In genomic region chr16:96145814-96146213, GRCm38 (mm10) we compare ENCODE assay signal across 8 mouse cellular contexts. TPM values are rescaled to one million over a fixed set of nuclear protein-coding genes. Genes with fewer than 3 reads are reported as not detected.
A peak's percentile ranks its signal among the peaks of the same experiment; 100 is the strongest.
DNase-seq lines count a peak whose midpoint lies in the region; ATAC-seq and TF ChIP-seq lines count a peak whose summit lies in the region.

No protein-coding gene starts in this region.

- peak; percentile 10 for TF ChIP-seq RAD21 in CH12.LX (IDR thresholded peaks at IDR 0.05; ENCODE audit: low read depth, low read length)

- peak overlapping the region; percentile 85 for H3K4me3 ChIP-seq in heart, embryonic 11.5 days (ENCODE audit: low read depth, low read length)
- peak overlapping the region; percentile 64 to 88 (median 84) for H3K4me3 ChIP-seq in CH12.LX (replicated peaks in 1 of 3; ENCODE audit: low read depth in 2 of 3, low read length in 2 of 3, poor library complexity in 1 of 3)
- peak overlapping the region; percentile 69 for H3K4me3 ChIP-seq in forebrain, embryonic 13.5 days
- peak overlapping the region; percentile 63 for H3K4me3 ChIP-seq in liver, embryonic 15.5 days (replicated peaks)

- no peaks in the 10 kb centered on the region; the same call in 1 of the 2 replicates for H3K9me3 ChIP-seq in heart, embryonic 11.5 days (replicated peaks; ENCODE audit: control insufficient read depth, low read length)
- H3K9me3 ChIP-seq in CH12.LX (replicated peaks; ENCODE audit: low read length), result peaks cover 5% of the 10 kb centered on the region
- 0 out of 2 replicates have a peak, but pooled peaks cover 4% of the 10 kb centered on the region for H3K9me3 ChIP-seq in forebrain, embryonic 13.5 days (replicated peaks)
- H3K9me3 ChIP-seq in liver, embryonic 15.5 days (replicated peaks), result no peaks in the 10 kb centered on the region

- peak overlapping the region; percentile 85 for H3K9ac ChIP-seq in heart, embryonic 11.5 days (ENCODE audit: low read depth, low read length)
- peak overlapping the region; percentile 50 for H3K9ac ChIP-seq in CH12.LX (ENCODE audit: insufficient read depth, low read depth)
- H3K9ac ChIP-seq in forebrain, embryonic 13.5 days, result peak overlapping the region; percentile 79
- peak overlapping the region; percentile 55 for H3K9ac ChIP-seq in liver, embryonic 15.5 days

- dilution Hi-C loops in CH12.LX (cut with MboI; ENCODE audit: extremely low pct_ligation_motif_present, extremely low pct_unique_long_range_greater_than_20kb, low sequenced_read_pairs), result no loop called here

- H3K36me3 ChIP-seq in heart, embryonic 11.5 days (ENCODE audit: control insufficient read depth, insufficient read depth, low read length), result no peaks in the 10 kb centered on the region
- peaks cover 0 to 35% of the 10 kb centered on the region in 2 experiments for H3K36me3 ChIP-seq in CH12.LX (replicated peaks in 1 of 2; ENCODE audit: control insufficient read depth in 1 of 2, insufficient read depth in 1 of 2, low read length in 1 of 2)
- H3K36me3 ChIP-seq in forebrain, embryonic 13.5 days (ENCODE audit: poor library complexity, severe bottlenecking), result no peaks in the 10 kb centered on the region
- H3K36me3 ChIP-seq in liver, embryonic 15.5 days (replicated peaks), result no peaks in the 10 kb centered on the region

- peak overlapping the region; percentile 74 for H3K27ac ChIP-seq in heart, embryonic 11.5 days (ENCODE audit: low read depth, low read length)
- peak overlapping the region; percentile 40 for H3K27ac ChIP-seq in CH12.LX (ENCODE audit: insufficient read depth, low read depth)
- peak overlapping the region; percentile 52 for H3K27ac ChIP-seq in forebrain, embryonic 13.5 days
- 0 out of 2 replicates have a peak overlapping the region, but pooled peaks have one; percentile 24 for H3K27ac ChIP-seq in liver, embryonic 15.5 days (replicated peaks)

- no peak for TF ChIP-seq EP300 in CH12.LX (IDR thresholded peaks at IDR 0.05; ENCODE audit: low read length)

- H3K4me1 ChIP-seq in heart, embryonic 11.5 days (ENCODE audit: control insufficient read depth, insufficient read depth, low read length), result peaks cover 26% of the 10 kb centered on the region
- H3K4me1 ChIP-seq in CH12.LX (ENCODE audit: control insufficient read depth in 1 of 2, insufficient read depth in 2 of 2), result peaks cover 13 to 30% of the 10 kb centered on the region in 2 experiments
- peaks cover 23% of the 10 kb centered on the region for H3K4me1 ChIP-seq in forebrain, embryonic 13.5 days
- peaks cover 15% of the 10 kb centered on the region for H3K4me1 ChIP-seq in liver, embryonic 15.5 days (replicated peaks)

- intact Hi-C loops in heart, postnatal 25 days (cut with DNase I), result loop anchor here (5.0 kb wide), 2 partner anchors 64 to 99 kb away; partner anchors contain the start of gene Brwd1

- H3K4me2 ChIP-seq in heart, embryonic 11.5 days, result peak overlapping the region; percentile 85
- H3K4me2 ChIP-seq in CH12.LX (ENCODE audit: insufficient read depth, low read depth, poor library complexity, severe bottlenecking), result peak overlapping the region; percentile 79
- H3K4me2 ChIP-seq in forebrain, embryonic 13.5 days, result peak overlapping the region; percentile 75
- H3K4me2 ChIP-seq in liver, embryonic 15.5 days, result peak overlapping the region; percentile 96

- no peak for DNase-seq in heart, postnatal 25 days (ENCODE audit: low spot score)
- no peak for DNase-seq in CH12.LX (ENCODE audit: extremely low read depth)
- no peak for DNase-seq in right cerebral cortex, adult 18-20 months
- no peak for DNase-seq in thymus, postnatal 10 days (ENCODE audit: low spot score in 2 of 2)

- ATAC-seq in heart, embryonic 11.5 days (replicated peaks; ENCODE audit: insufficient number of reproducible peaks, low FRiP score, low TSS enrichment), result no peak
- ATAC-seq in forebrain, embryonic 13.5 days, result peak; percentile 13
- ATAC-seq in liver, embryonic 15.5 days (ENCODE audit: insufficient read depth), result no peak
- no peak for ATAC-seq in activated CD4-positive, CD25-positive, alpha-beta regulatory T cell, adult 4 months

- H3K79me2 ChIP-seq in CH12.LX (replicated peaks; ENCODE audit: control insufficient read depth, extremely low read depth, insufficient read depth, poor library complexity, severe bottlenecking), result peaks cover 13% of the 10 kb centered on the region

- 2% methylated on average over 5 of the region's 5 CpGs for WGBS in heart, embryonic 11.5 days (ENCODE audit: insufficient replicate concordance)
- 1% methylated on average over 5 of the region's 5 CpGs for WGBS in forebrain, embryonic 13.5 days
- WGBS in liver, embryonic 15.5 days (ENCODE audit: insufficient replicate concordance), result under 1% methylated on average over 5 of the region's 5 CpGs

- TF ChIP-seq CTCF in CH12.LX (conservative IDR thresholded peaks at IDR 0.05 in 1 of 2, IDR thresholded peaks at IDR 0.05 in 1 of 2; ENCODE audit: low read depth in 2 of 2, low read length in 2 of 2), result peak in 1 of 2 experiments; percentile 43; a peak in 2 of 4 replicates

- TF ChIP-seq POLR2A in CH12.LX (IDR thresholded peaks at IDR 0.05; ENCODE audit: low read depth, low read length), result no peak

- in situ Hi-C loops in CH12.LX (cut with MboI; ENCODE audit: low pct_ligation_motif_present, low pct_unique_long_range_greater_than_20kb, low sequenced_read_pairs), result no loop called here

- no peaks in the 10 kb centered on the region for H3K27me3 ChIP-seq in heart, embryonic 11.5 days (ENCODE audit: control insufficient read depth, insufficient read depth, low read length)
- peaks cover 1% of the 10 kb centered on the region for H3K27me3 ChIP-seq in CH12.LX (replicated peaks)
- H3K27me3 ChIP-seq in forebrain, embryonic 13.5 days, result no peaks in the 10 kb centered on the region
- H3K27me3 ChIP-seq in liver, embryonic 15.5 days, result no peaks in the 10 kb centered on the region

TF ChIP-seq in CH12.LX, 34 proteins besides CTCF, POLR2A, EP300 and RAD21:
- TF ChIP-seq USF2 (conservative IDR thresholded peaks at IDR 0.05; ENCODE audit: low read depth, low read length), result no peak
- no peak for TF ChIP-seq JUND (conservative IDR thresholded peaks at IDR 0.05; ENCODE audit: low read depth, low read length)
- 0 out of 2 replicates have a peak, but pooled peaks have one; percentile 4 for TF ChIP-seq MEF2A (IDR thresholded peaks at IDR 0.05; ENCODE audit: borderline replicate concordance, low read depth, low read length)
- 0 out of 2 replicates have a peak, but pooled peaks have one; percentile 10 for TF ChIP-seq SIN3A (IDR thresholded peaks at IDR 0.05; ENCODE audit: low read length)
- TF ChIP-seq ETS1 (conservative IDR thresholded peaks at IDR 0.05; ENCODE audit: low read depth, low read length), result no peak
- no peak for TF ChIP-seq JUN (IDR thresholded peaks at IDR 0.05; ENCODE audit: insufficient read depth, low read depth, low read length)
- TF ChIP-seq MYC (IDR thresholded peaks at IDR 0.05; ENCODE audit: low read depth, low read length), result peak; percentile 58; the same call in 1 of the 2 replicates
- TF ChIP-seq MAX (IDR thresholded peaks at IDR 0.05; ENCODE audit: low read length), result 0 out of 2 replicates have a peak, but pooled peaks have one; percentile 30

RNA-seq across cellular contexts. Expression of gene Wrb, which starts 0.6 kb away (rescaled TPM):
- 84.1 and 96.5 TPM in 2 replicates for polyA plus RNA-seq in heart, embryonic 11.5 days (2014; fragmentation: Nextera tagmentation; extraction: Ambion mirVana)
- 10 to 100 TPM; 14.6 to 15.8 TPM for total RNA-seq in heart, postnatal 25 days (2021)
- total RNA-seq in CH12.LX (2012; rRNA removed), result 34.5 and 40.3 TPM in 2 replicates
- total RNA-seq in CH12.LX (2014; rRNA removed), result 58.8 and 59.7 TPM in 2 replicates
- 45.2 and 51.3 TPM in 2 replicates for polyA plus RNA-seq in CH12.LX (2012; ENCODE audit: insufficient read length, low read depth)
- 131 and 147 TPM in 2 replicates for polyA plus RNA-seq in forebrain, embryonic 13.5 days (2015; fragmentation: Nextera tagmentation; extraction: Ambion mirVana)
- 10.2 and 10.5 TPM in 2 replicates for polyA plus RNA-seq in liver, embryonic 15.5 days (2015; fragmentation: Nextera tagmentation; extraction: Ambion mirVana)
- 10 to 100 TPM; 13.1 to 16.6 TPM for polyA plus RNA-seq in activated CD4-positive, CD25-positive, alpha-beta regulatory T cell, adult 4 months (2017; shearing (Covaris generic))

RNA-seq across cellular contexts. Expression of gene Hmgn1, which starts 18.3 kb away (rescaled TPM):
- polyA plus RNA-seq in heart, embryonic 11.5 days (2014; fragmentation: Nextera tagmentation; extraction: Ambion mirVana), result 543 and 564 TPM in 2 replicates
- total RNA-seq in heart, postnatal 25 days (2021), result 10 to 100 TPM; 52.9 to 56.6 TPM
- total RNA-seq in CH12.LX (2012; rRNA removed) (243 and 304 TPM in 2 replicates), CH12.LX (2014; rRNA removed) (394 and 426 TPM in 2 replicates)
- polyA plus RNA-seq in CH12.LX (2012; ENCODE audit: insufficient read length, low read depth), result 745 and 979 TPM in 2 replicates
- polyA plus RNA-seq in forebrain, embryonic 13.5 days (2015; fragmentation: Nextera tagmentation; extraction: Ambion mirVana), result 656 and 774 TPM in 2 replicates
- 88.6 and 95.1 TPM in 2 replicates for polyA plus RNA-seq in liver, embryonic 15.5 days (2015; fragmentation: Nextera tagmentation; extraction: Ambion mirVana)
- 10 to 100 TPM; 89.9 to 90.5 TPM for polyA plus RNA-seq in activated CD4-positive, CD25-positive, alpha-beta regulatory T cell, adult 4 months (2017; shearing (Covaris generic))

RNA-seq across cellular contexts. Expression of gene Lca5l, which starts 46.3 kb away (rescaled TPM):
- polyA plus RNA-seq in heart, embryonic 11.5 days (2014; fragmentation: Nextera tagmentation; extraction: Ambion mirVana), result 1.5 and 1.6 TPM in 2 replicates
- under 1 TPM; 0.47 to 0.61 TPM for total RNA-seq in heart, postnatal 25 days (2021)
- 0.04 TPM in 1 of 2 replicates, not detected in the other for total RNA-seq in CH12.LX (2012; rRNA removed)
- total RNA-seq in CH12.LX (2014; rRNA removed), result not detected in 2 replicates
- 0.33 and 0.37 TPM in 2 replicates for polyA plus RNA-seq in CH12.LX (2012; ENCODE audit: insufficient read length, low read depth)
- 1.1 and 1.3 TPM in 2 replicates for polyA plus RNA-seq in forebrain, embryonic 13.5 days (2015; fragmentation: Nextera tagmentation; extraction: Ambion mirVana)
- 0.07 and 0.08 TPM in 2 replicates for polyA plus RNA-seq in liver, embryonic 15.5 days (2015; fragmentation: Nextera tagmentation; extraction: Ambion mirVana)
- under 1 TPM in 1 of 2 experiments, not detected in 1; 0.13 TPM for polyA plus RNA-seq in activated CD4-positive, CD25-positive, alpha-beta regulatory T cell, adult 4 months (2017; shearing (Covaris generic))

RNA-seq across cellular contexts. Expression of gene Sh3bgr, which starts 54.4 kb away (rescaled TPM):
- polyA plus RNA-seq in heart, embryonic 11.5 days (2014; fragmentation: Nextera tagmentation; extraction: Ambion mirVana), result 664 and 687 TPM in 2 replicates
- total RNA-seq in heart, postnatal 25 days (2021), result 100 to 1,000 TPM; 413 to 439 TPM
- total RNA-seq in CH12.LX (2012; rRNA removed) (0.38 TPM in 1 of 2 replicates, not detected in the other), CH12.LX (2014; rRNA removed) (not detected in 2 replicates)
- 0.70 and 1.6 TPM in 2 replicates for polyA plus RNA-seq in CH12.LX (2012; ENCODE audit: insufficient read length, low read depth)
- polyA plus RNA-seq in forebrain, embryonic 13.5 days (2015; fragmentation: Nextera tagmentation; extraction: Ambion mirVana), result 0.86 and 1.3 TPM in 2 replicates
- polyA plus RNA-seq in liver, embryonic 15.5 days (2015; fragmentation: Nextera tagmentation; extraction: Ambion mirVana), result 0.85 and 1.7 TPM in 2 replicates
- not detected for polyA plus RNA-seq in activated CD4-positive, CD25-positive, alpha-beta regulatory T cell, adult 4 months (2017; shearing (Covaris generic))

Comparison
In these comparisons a context has a peak if more than half of its experiments do, and no peak if none do; other contexts are left out.
1. H3K27ac ChIP-seq: peak in every context shown above with its lines; median percentile 74 in heart, embryonic 11.5 days; 52 in forebrain, embryonic 13.5 days; 40 in CH12.LX; 24 in liver, embryonic 15.5 days.